13 mouse cellular contexts compared by ENCODE assay signal in genomic region chr6:145307237-145307636, GRCm38 (mm10). TPM values are rescaled to one million over a fixed set of nuclear protein-coding genes. Genes with fewer than 3 reads are reported as not detected.
DNase-seq lines count a peak whose midpoint lies in the region; ATAC-seq and TF ChIP-seq lines count a peak whose summit lies in the region.
"Had no signal": no experiment of that assay in that cellular context is flagged by ENCODE, and none has a peak within 500 bp of the region (broad histone marks: within the 10 kb centered on the region; RNA-seq: fewer than 3 reads in every experiment).

No protein-coding gene starts in this region.

- no peaks in the 10 kb centered on the region for H3K36me3 ChIP-seq in heart, embryonic 12.5 days
- no peaks in the 10 kb centered on the region for H3K36me3 ChIP-seq in liver, adult 2 months (ENCODE audit: control insufficient read depth, insufficient read depth, low read length)
- H3K36me3 ChIP-seq: heart, embryonic 13.5 days; limb, embryonic 13.5 days; neural tube, embryonic 12.5 days had no signal

- H3K79me2 ChIP-seq in liver, adult 2 months (ENCODE audit: control insufficient read depth, insufficient read depth, low read length) = no peaks in the 10 kb centered on the region

- peak; percentile 95 for DNase-seq in heart, adult 11 months
- DNase-seq in A20 (ENCODE audit: low read depth, low spot score) = peak; percentile 75
- peak; percentile 35 for DNase-seq in liver, adult 2 months (ENCODE audit: extremely low read depth, low read depth, low spot score)
- peak; percentile 61 to 76 for DNase-seq in monocyte, adult 2 months (ENCODE audit: low read depth in 1 of 2, low spot score in 2 of 2)
- DNase-seq in gastrocnemius, postnatal 10 days = no peak
- DNase-seq in gastrocnemius, adult 8-10 months (ENCODE audit: low spot score in 2 of 2) = no peak
- DNase-seq in gastrocnemius, adult 2 months = no peak
- DNase-seq: cerebellum, adult 2 months had no signal

- H3K4me3 ChIP-seq in heart, embryonic 12.5 days = no peak overlapping the region
- H3K4me3 ChIP-seq in liver, adult 2 months (ENCODE audit: insufficient read depth, low read depth, low read length) = no peak overlapping the region
- H3K4me3 ChIP-seq in gastrocnemius, adult 2 months = no peak overlapping the region
- H3K4me3 ChIP-seq: heart, embryonic 13.5 days; limb, embryonic 13.5 days; neural tube, embryonic 12.5 days had no signal

- no peak overlapping the region for H3K9ac ChIP-seq in heart, embryonic 12.5 days
- H3K9ac ChIP-seq in liver, adult 2 months (ENCODE audit: low read depth, low read length) = no peak overlapping the region
- H3K9ac ChIP-seq: heart, embryonic 13.5 days; limb, embryonic 13.5 days; neural tube, embryonic 12.5 days had no signal

- no peak overlapping the region for H3K27ac ChIP-seq in heart, embryonic 12.5 days (ENCODE audit: poor library complexity, severe bottlenecking)
- H3K27ac ChIP-seq in liver, adult 2 months (replicated peaks; ENCODE audit: insufficient read depth, low read depth, low read length) = peak overlapping the region; percentile 54
- no peak overlapping the region for H3K27ac ChIP-seq in gastrocnemius, adult 2 months
- H3K27ac ChIP-seq: heart, embryonic 13.5 days; kidney, postnatal 0 days; limb, embryonic 13.5 days; neural tube, embryonic 12.5 days had no signal

- no peak overlapping the region for H3K4me2 ChIP-seq in heart, embryonic 12.5 days
- H3K4me2 ChIP-seq: heart, embryonic 13.5 days; limb, embryonic 13.5 days; neural tube, embryonic 12.5 days had no signal

- WGBS in heart, embryonic 12.5 days = 86% methylated on average over 8 of the region's 8 CpGs
- WGBS in liver, adult 2 months = 94% methylated on average over 8 of the region's 8 CpGs

- intact Hi-C loops in gastrocnemius, adult 2 months (cut with DNase I) = no loop called here

- peaks cover 20% of the 10 kb centered on the region for H3K4me1 ChIP-seq in heart, embryonic 12.5 days (replicated peaks)
- no peaks in the 10 kb centered on the region for H3K4me1 ChIP-seq in liver, adult 2 months (ENCODE audit: control insufficient read depth, insufficient read depth, low read length)

- peaks cover 58% of the 10 kb centered on the region for H3K27me3 ChIP-seq in heart, embryonic 12.5 days (replicated peaks)
- no peaks in the 10 kb centered on the region for H3K27me3 ChIP-seq in liver, adult 2 months (ENCODE audit: control insufficient read depth, insufficient read depth, low read length)
- H3K27me3 ChIP-seq: limb, embryonic 13.5 days; neural tube, embryonic 12.5 days had no signal

- H3K9me3 ChIP-seq in heart, embryonic 12.5 days (replicated peaks) = 0 out of 2 replicates have a peak, but pooled peaks cover 3% of the 10 kb centered on the region
- H3K9me3 ChIP-seq: heart, embryonic 13.5 days; limb, embryonic 13.5 days; neural tube, embryonic 12.5 days had no signal

- TF ChIP-seq POLR2A in liver, adult 2 months (IDR thresholded peaks at IDR 0.05; ENCODE audit: extremely low read depth, insufficient read depth, low read length) = no peak

- no peak for ATAC-seq in heart, embryonic 12.5 days (ENCODE audit: insufficient number of reproducible peaks, low FRiP score)

- no peak for TF ChIP-seq CTCF in liver, adult 2 months (IDR thresholded peaks at IDR 0.05; ENCODE audit: low read depth, low read length)
- TF ChIP-seq CTCF in gastrocnemius, adult 2 months (IDR thresholded peaks at IDR 0.05) = no peak

RNA-seq across cellular contexts. Expression of gene Kras, which starts 57.2 kb away (rescaled TPM):
- polyA plus RNA-seq in heart, embryonic 12.5 days (2016; fragmentation: Nextera tagmentation; extraction: Ambion mirVana) = 49.4 and 51.2 TPM in 2 replicates
- 9.9 and 11.8 TPM in 2 replicates for total RNA-seq in liver, adult 2 months (2014; rRNA removed)
- 6.1 and 8.4 TPM in 2 replicates for polyA plus RNA-seq in liver, adult 2 months (2012; rRNA removed)
- total RNA-seq in gastrocnemius, postnatal 10 days (2021) = 10 to 100 TPM; 24.1 to 27.6 TPM
- 10 to 100 TPM; 11.7 to 23.7 (median 13.9) TPM for total RNA-seq in gastrocnemius, adult 8-10 months (2022)
- total RNA-seq in gastrocnemius, adult 2 months (2021) = 10 to 100 TPM; 13.2 to 21.2 TPM

Comparison
In these comparisons a context has a peak if more than half of its experiments do, and no peak if none do; other contexts are left out.
1. DNase-seq: peak in heart, adult 11 months (single experiment), A20 (single experiment), liver, adult 2 months (single experiment) and monocyte, adult 2 months (2 of 2); none in gastrocnemius, postnatal 10 days (single experiment), gastrocnemius, adult 8-10 months (0 of 2) and gastrocnemius, adult 2 months (single experiment).